Mouse (Mus musculus) stomach, embryonic 14.5 days (tissue): ENCODE measurements around the gene Akap6. TPM values are rescaled to one million over a fixed set of nuclear protein-coding genes. Genes with fewer than 3 reads are reported as not detected.

Source experiments
- ATAC-seq: fragments of 200-750 bp; cut with Nextera tagmentation; 2 replicates; pipeline ENCODE4 v1.8.0; 2017; ENCODE audit warnings: low read depth, moderate TSS enrichment; ENCODE audit not compliant: insufficient number of reproducible peaks, insufficient read depth, low FRiP score
- H3K27ac ChIP-seq: fragments of 300-500 bp; sonication (generic); 2 replicates; pipeline ENCODE4 v1.5.1; 2014; ENCODE audit warnings: mild to moderate bottlenecking, low read length, moderate library complexity, mixed read lengths
- H3K27me3 ChIP-seq: fragments of 300-500 bp; sonication (generic); 2 replicates; pipeline ENCODE4 v1.6.1; 2014; ENCODE audit warnings: low read length, control low read depth, mixed read lengths; ENCODE audit not compliant: control insufficient read depth, insufficient read depth
- H3K36me3 ChIP-seq: fragments of 300-500 bp; sonication (generic); 2 replicates; pipeline ENCODE4 v1.6.1; 2014; ENCODE audit warnings: mild to moderate bottlenecking, control low read depth, low read length, moderate library complexity, mixed read lengths; ENCODE audit not compliant: control insufficient read depth, insufficient read depth
- H3K4me1 ChIP-seq: fragments of 300-500 bp; sonication (generic); 2 replicates; pipeline ENCODE4 v1.6.1; 2014; ENCODE audit warnings: low read length, control low read depth, mixed read lengths; ENCODE audit not compliant: control insufficient read depth, insufficient read depth
- H3K4me2 ChIP-seq: fragments of 300-500 bp; sonication (generic); replicated peaks from 2 replicates; pipeline ENCODE4 v1.6.1; 2014; ENCODE audit warnings: low read depth, low read length, control low read depth
- H3K4me3 ChIP-seq: fragments of 300-500 bp; sonication (generic); 2 replicates; pipeline ENCODE4 v1.5.1; 2014; ENCODE audit warnings: low read depth, low read length, control low read depth
- H3K9ac ChIP-seq: fragments of 300-500 bp; sonication (generic); replicated peaks from 2 replicates; pipeline ENCODE4 v1.6.1; 2014; ENCODE audit warnings: low read depth, mild to moderate bottlenecking, control low read depth, low read length, moderate library complexity, mixed read lengths
- H3K9me3 ChIP-seq: fragments of 300-500 bp; sonication (generic); 2 replicates; pipeline ENCODE4 v1.6.1; 2016; ENCODE audit warnings: low read depth, low read length, control low read depth; ENCODE audit not compliant: control insufficient read depth
- WGBS: fragments of 180-500 bp; shearing (Covaris S2); extraction: QIAGEN DNeasy Blood & Tissue Kit; methylation state at CpG from one replicate; pipeline ENCODE4 v1.1.7; 2014; 5-methylcytosine and 5-hydroxymethylcytosine counted together
- polyA plus RNA-seq: library from polyadenylated mRNA; unstranded; fragments of >200 nt; fragmentation: Nextera tagmentation; extraction: Ambion mirVana; gene quantifications from 2 replicates; pipeline ENCODE4 v1.2.1, GENCODE M21; 2014

Gene Akap6
- polyA plus RNA-seq, 1 experiment from 2014 or later: 2.7 TPM

DNA sequence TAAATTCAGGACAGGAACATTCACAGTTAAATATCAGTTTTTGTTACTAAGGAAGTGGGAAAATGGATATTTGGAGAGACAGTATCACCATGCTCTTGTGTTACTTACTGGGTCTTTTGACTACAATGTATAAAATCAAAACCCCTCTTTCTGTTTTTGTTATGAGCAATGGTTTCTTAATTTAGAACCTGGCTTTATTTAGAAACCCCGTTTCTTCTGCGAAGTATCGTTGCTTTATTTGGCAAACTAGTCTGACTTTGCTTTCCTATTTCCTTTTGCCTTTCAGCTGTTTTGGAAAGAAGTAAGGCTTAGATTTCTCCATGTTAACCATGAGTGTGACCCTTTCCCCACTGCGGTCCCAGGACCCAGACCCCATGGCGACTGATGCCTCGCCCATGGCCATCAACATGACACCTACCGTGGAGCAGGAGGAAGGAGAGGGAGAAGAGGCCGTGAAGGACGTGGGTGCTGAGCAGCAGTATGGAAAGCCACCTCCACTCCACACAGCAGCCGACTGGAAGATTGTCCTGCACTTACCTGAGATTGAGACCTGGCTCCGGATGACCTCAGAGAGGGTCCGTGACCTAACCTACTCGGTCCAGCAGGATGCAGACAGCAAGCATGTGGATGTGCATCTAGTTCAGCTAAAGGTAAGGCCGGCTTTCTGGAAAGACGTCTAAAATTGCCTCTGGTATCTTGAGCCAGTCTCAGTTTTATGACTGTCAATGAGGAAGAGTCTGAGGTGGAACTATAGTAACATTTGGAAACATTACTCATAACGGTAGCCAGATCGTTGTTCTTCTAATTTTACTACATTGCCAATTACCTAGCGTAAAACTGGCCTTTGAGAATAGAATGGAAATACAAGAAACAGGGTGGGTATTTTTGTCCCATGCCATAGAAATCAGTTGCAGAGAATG lies 96.6 kb downstream of the Akap6 start:
- Histone ChIP-seq H3K27ac (no peak overlapping the region), H3K36me3 (no peaks in the 10 kb centered on the region), H3K4me1 (peaks cover 4% of the 10 kb centered on the region), H3K27me3 (no peaks in the 10 kb centered on the region), H3K4me2 (no peak overlapping the region), H3K4me3 (no peak overlapping the region), H3K9me3 (no peaks in the 10 kb centered on the region), H3K9ac (no peak overlapping the region)
- WGBS: 93% methylated on average over 18 of the region's 18 CpGs
- ATAC-seq: no peak

DNA sequence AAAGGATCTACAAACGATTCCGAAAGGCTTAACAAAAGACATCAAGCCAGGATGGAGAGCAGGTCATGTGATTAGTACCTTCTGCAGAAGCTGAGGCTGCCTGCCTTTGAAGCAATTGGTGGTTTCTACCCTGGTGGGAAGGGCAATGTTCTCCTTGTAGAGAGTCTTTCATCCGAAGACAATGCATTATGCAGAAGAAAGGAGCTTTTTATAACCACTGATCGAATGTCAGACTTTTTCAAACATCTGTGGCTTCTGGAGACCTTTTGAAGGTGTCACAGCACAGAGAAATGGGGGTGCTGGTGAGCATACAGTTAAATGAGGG lies 97.2 kb downstream of the Akap6 start:
- no peak overlapping the region for H3K9ac ChIP-seq
- no peaks in the 10 kb centered on the region for H3K36me3 ChIP-seq
- H3K27ac ChIP-seq: no peak overlapping the region
- H3K9me3 ChIP-seq: no peaks in the 10 kb centered on the region
- no peak for ATAC-seq
- no peaks in the 10 kb centered on the region for H3K27me3 ChIP-seq
- H3K4me2 ChIP-seq: no peak overlapping the region
- 72% methylated on average over 4 of the region's 4 CpGs for WGBS
- H3K4me1 ChIP-seq: 0 out of 2 replicates have a peak, but pooled peaks cover under 1% of the 10 kb centered on the region
- no peak overlapping the region for H3K4me3 ChIP-seq

GRCm38 (mm10) chr12:52799717-52800116 lies 100.5 kb downstream of the Akap6 start:
- Histone ChIP-seq H3K27ac (no peak overlapping the region), H3K36me3 (no peaks in the 10 kb centered on the region), H3K4me2 (no peak overlapping the region), H3K27me3 (no peaks in the 10 kb centered on the region), H3K4me1 (no peaks in the 10 kb centered on the region), H3K9ac (no peak overlapping the region), H3K4me3 (no peak overlapping the region), H3K9me3 (no peaks in the 10 kb centered on the region)
- 86% methylated on average over 9 of the region's 9 CpGs for WGBS
- ATAC-seq: no peak

DNA sequence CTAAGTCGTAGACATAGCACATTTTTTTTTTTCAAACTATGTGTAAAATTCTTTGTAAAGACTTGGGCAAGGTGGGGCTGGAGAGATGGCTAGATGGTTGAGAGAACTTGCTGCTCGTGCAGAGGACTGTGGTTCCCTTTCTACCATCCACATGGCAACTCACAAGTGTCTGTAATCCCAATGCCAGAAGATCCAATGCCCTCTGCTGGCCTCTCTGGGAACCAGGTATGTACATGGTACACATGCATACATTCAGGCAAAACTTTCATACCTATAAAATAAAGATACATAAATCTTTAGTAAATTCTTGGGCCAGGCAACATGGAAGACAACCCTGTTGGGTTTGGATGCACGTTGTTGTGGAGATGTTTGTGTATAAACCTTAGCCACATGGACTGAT lies 107.1 kb downstream of the Akap6 start:
- no peak for ATAC-seq
- no peaks in the 10 kb centered on the region for H3K4me1 ChIP-seq
- 74% methylated on average over 3 of the region's 3 CpGs for WGBS

GRCm38 (mm10) chr12:52818588-52818987 lies 119.4 kb downstream of the Akap6 start:
- no peak for ATAC-seq
- Histone ChIP-seq H3K9me3 (no peaks in the 10 kb centered on the region), H3K4me1 (no peaks in the 10 kb centered on the region), H3K4me3 (no peak overlapping the region), H3K4me2 (no peak overlapping the region), H3K36me3 (no peaks in the 10 kb centered on the region), H3K9ac (no peak overlapping the region), H3K27ac (no peak overlapping the region), H3K27me3 (no peaks in the 10 kb centered on the region)
- 65% methylated on average over 7 of the region's 7 CpGs for WGBS

More for the DNA sequence above, 107.1 kb downstream of the Akap6 start:
- Histone ChIP-seq H3K27ac (no peak overlapping the region), H3K4me3 (no peak overlapping the region), H3K27me3 (no peaks in the 10 kb centered on the region), H3K9me3 (no peaks in the 10 kb centered on the region), H3K9ac (no peak overlapping the region), H3K36me3 (no peaks in the 10 kb centered on the region), H3K4me2 (no peak overlapping the region)

GRCm38 (mm10) chr12:52824774-52825173 lies 125.6 kb downstream of the Akap6 start:
- Histone ChIP-seq H3K9me3 (no peaks in the 10 kb centered on the region), H3K4me2 (no peak overlapping the region), H3K27ac (no peak overlapping the region), H3K9ac (no peak overlapping the region), H3K4me3 (no peak overlapping the region), H3K27me3 (no peaks in the 10 kb centered on the region), H3K4me1 (no peaks in the 10 kb centered on the region), H3K36me3 (no peaks in the 10 kb centered on the region)
- ATAC-seq: no peak
- WGBS: 82% methylated on average over 5 of the region's 5 CpGs

- no peak overlapping the region for H3K9ac ChIP-seq
- no peak overlapping the region for H3K27ac ChIP-seq
- H3K4me2 ChIP-seq: no peak overlapping the region
- no peaks in the 10 kb centered on the region for H3K36me3 ChIP-seq
- 66% methylated on average over 14 of the region's 14 CpGs for WGBS
- ATAC-seq: no peak
- no peak overlapping the region for H3K4me3 ChIP-seq
- H3K4me1 ChIP-seq: no peaks in the 10 kb centered on the region
- H3K9me3 ChIP-seq: no peaks in the 10 kb centered on the region
- no peaks in the 10 kb centered on the region for H3K27me3 ChIP-seq
Observed at GRCm38 (mm10) chr12:52828944-52829736, 130.0 kb downstream of the Akap6 start.

DNA sequence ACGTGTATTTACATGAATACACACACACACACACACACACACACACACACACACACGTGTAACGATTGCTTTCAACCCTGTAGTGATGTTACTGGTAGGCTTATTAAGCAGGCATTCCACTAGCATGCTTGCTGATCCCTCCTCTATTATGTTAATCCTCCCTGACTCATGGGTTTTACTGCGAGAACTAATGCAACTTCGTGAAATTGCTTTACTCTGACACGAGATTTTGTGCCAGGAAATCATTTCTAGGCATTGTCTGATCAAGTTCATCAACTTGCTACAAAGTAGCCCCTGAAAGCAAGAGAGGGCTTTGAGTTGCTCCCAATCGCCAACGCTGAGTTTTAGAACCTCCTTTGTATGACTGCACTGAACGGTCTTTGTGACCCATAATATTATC lies 132.6 kb downstream of the Akap6 start:
- peaks cover 5% of the 10 kb centered on the region; the same call in 1 of the 2 replicates for H3K4me1 ChIP-seq
- no peak overlapping the region for H3K4me3 ChIP-seq
- H3K36me3 ChIP-seq: no peaks in the 10 kb centered on the region
- no peak for ATAC-seq
- no peak overlapping the region for H3K4me2 ChIP-seq
- no peak overlapping the region for H3K27ac ChIP-seq
- H3K27me3 ChIP-seq: no peaks in the 10 kb centered on the region
- no peak overlapping the region for H3K9ac ChIP-seq
- 56% methylated on average over 9 of the region's 9 CpGs for WGBS
- H3K9me3 ChIP-seq: no peaks in the 10 kb centered on the region
